Mouse (Mus musculus) layer of hippocampus, adult 8-10 months (tissue): Measurements from ENCODE around the gene Rxra. TPM values are rescaled to one million over a fixed set of nuclear protein-coding genes. Genes with fewer than 3 reads are reported as not detected.
A peak's percentile ranks its signal among the peaks of the same experiment; 100 is the strongest.

Source experiments
- DNase-seq, 2 experiments: peaks; one replicate each; pipeline ENCODE4 v3.0.0; 2022; ENCODE audit warnings: low spot score in 2 of 2
- total RNA-seq, 4 experiments: library from RNA; stranded (reverse); gene quantifications; 2 replicates each; pipeline ENCODE4 v1.2.4; 2022

Gene Rxra
- total RNA-seq, 4 experiments from 2014 or later, result 31.6 to 33.9 (median 32.9) TPM

- DNase-seq, result no peak
Measured at GRCm38 (mm10) chr2:27734800-27735199, 58.6 kb downstream of the Rxra start.

GRCm38 (mm10) chr2:27736802-27737201 is 60.6 kb downstream of the Rxra start:
- no peak for DNase-seq

GRCm38 (mm10) chr2:27738396-27738795 is 62.2 kb downstream of the Rxra start:
- DNase-seq, result no peak

GRCm38 (mm10) chr2:27740091-27740608 is 63.9 kb downstream of the Rxra start:
- DNase-seq, result peak; percentile 83 to 85

- DNase-seq, result no peak
Measured at GRCm38 (mm10) chr2:27743177-27743576, 66.9 kb downstream of the Rxra start.

- DNase-seq, result no peak
Measured at GRCm38 (mm10) chr2:27743863-27744611, 67.8 kb downstream of the Rxra start.

- DNase-seq, result no peak
Measured at GRCm38 (mm10) chr2:27744612-27745351, 68.5 kb downstream of the Rxra start.

- peak in 1 of 2 experiments; percentile 62 for DNase-seq
Measured at GRCm38 (mm10) chr2:27745673-27746620, 69.7 kb downstream of the Rxra start.

- peak in 1 of 2 experiments; percentile 55 for DNase-seq
Measured at GRCm38 (mm10) chr2:27746854-27747253, 70.6 kb downstream of the Rxra start.

GRCm38 (mm10) chr2:27748984-27749383 is 72.7 kb downstream of the Rxra start:
- DNase-seq, result no peak

GRCm38 (mm10) chr2:27750399-27751134 is 74.3 kb downstream of the Rxra start:
- no peak for DNase-seq

- no peak for DNase-seq
Measured at GRCm38 (mm10) chr2:27751135-27751519, 74.9 kb downstream of the Rxra start.

GRCm38 (mm10) chr2:27751803-27752202 is 75.6 kb downstream of the Rxra start:
- DNase-seq, result no peak

GRCm38 (mm10) chr2:27754094-27754493 is 77.9 kb downstream of the Rxra start:
- DNase-seq, result no peak

GRCm38 (mm10) chr2:27755986-27756641 is 79.9 kb downstream of the Rxra start:
- DNase-seq, result no peak

- DNase-seq, result peak; percentile 86 to 98
Measured at GRCm38 (mm10) chr2:27758414-27759301, 82.4 kb downstream of the Rxra start.

- no peak for DNase-seq
Measured at GRCm38 (mm10) chr2:27759431-27759830, 83.2 kb downstream of the Rxra start.

GRCm38 (mm10) chr2:27761260-27761995 is 85.2 kb downstream of the Rxra start:
- no peak for DNase-seq
